Mouse (Mus musculus): Measurements from ENCODE around the gene Lcorl.

Lcorl gene

GRCm38 (mm10) chr5:45857254-45858011 is at the start of gene Lcorl:
Gene Lcorl, minus strand, starts transcription at chr5:45857615.
- peak; percentile 92 to 94 for DNase-seq (ENCODE audit: low spot score in 2 of 2)

GRCm38 (mm10) chr5:45904683-45905082 is 47.3 kb upstream of the Lcorl start:
- no peak for DNase-seq (ENCODE audit: low spot score in 2 of 2)

GRCm38 (mm10) chr5:45903246-45903645 is 45.8 kb upstream of the Lcorl start:
- no peak for DNase-seq (ENCODE audit: low spot score in 2 of 2)

- DNase-seq (ENCODE audit: low spot score in 2 of 2) = no peak
Observed at GRCm38 (mm10) chr5:45895362-45895761, 37.9 kb upstream of the Lcorl start.

- DNase-seq (ENCODE audit: low spot score in 2 of 2) = no peak
Observed at GRCm38 (mm10) chr5:45893696-45894095, 36.3 kb upstream of the Lcorl start.

- DNase-seq (ENCODE audit: low spot score in 2 of 2) = no peak
Observed at GRCm38 (mm10) chr5:45876328-45876727, 18.9 kb upstream of the Lcorl start.

- DNase-seq (ENCODE audit: low spot score in 2 of 2) = no peak
Observed at GRCm38 (mm10) chr5:45875472-45875871, 18.1 kb upstream of the Lcorl start.

- DNase-seq (ENCODE audit: low spot score in 2 of 2) = no peak
Observed at GRCm38 (mm10) chr5:45874284-45875030, 17.0 kb upstream of the Lcorl start.

GRCm38 (mm10) chr5:45858368-45858767 is 953 bp upstream of the Lcorl start:
- no peak for DNase-seq (ENCODE audit: low spot score in 2 of 2)

- DNase-seq (ENCODE audit: low spot score in 2 of 2) = no peak
Observed at GRCm38 (mm10) chr5:45856876-45857253, 550 bp downstream of the Lcorl start.

GRCm38 (mm10) chr5:45856303-45856821 is 1.1 kb downstream of the Lcorl start:
- DNase-seq (ENCODE audit: low spot score in 2 of 2) = peak; percentile 44 to 47

- DNase-seq (ENCODE audit: low spot score in 2 of 2) = peak; percentile 34
Observed at GRCm38 (mm10) chr5:45855526-45856302, 1.7 kb downstream of the Lcorl start.

GRCm38 (mm10) chr5:45844723-45845122 is 12.7 kb downstream of the Lcorl start:
- no peak for DNase-seq (ENCODE audit: low spot score in 2 of 2)

GRCm38 (mm10) chr5:45835131-45835530 is 22.3 kb downstream of the Lcorl start:
- DNase-seq (ENCODE audit: low spot score in 2 of 2) = no peak

GRCm38 (mm10) chr5:45811527-45811926 is 45.9 kb downstream of the Lcorl start:
- no peak for DNase-seq (ENCODE audit: low spot score in 2 of 2)

GRCm38 (mm10) chr5:45791864-45792263 is 65.6 kb downstream of the Lcorl start:
- DNase-seq (ENCODE audit: low spot score in 2 of 2) = no peak

GRCm38 (mm10) chr5:45790221-45790620 is 67.2 kb downstream of the Lcorl start:
- DNase-seq (ENCODE audit: low spot score in 2 of 2) = no peak

- no peak for DNase-seq (ENCODE audit: low spot score in 2 of 2)
Observed at GRCm38 (mm10) chr5:45757502-45758121, 99.8 kb downstream of the Lcorl start.

- no peak for DNase-seq (ENCODE audit: low spot score in 2 of 2)
Observed at GRCm38 (mm10) chr5:45737911-45738310, 119.5 kb downstream of the Lcorl start.

- DNase-seq (ENCODE audit: low spot score in 2 of 2) = no peak
Observed at GRCm38 (mm10) chr5:45733751-45734150, 123.7 kb downstream of the Lcorl start.

GRCm38 (mm10) chr5:45718848-45719488 is 138.4 kb downstream of the Lcorl start:
- DNase-seq (ENCODE audit: low spot score in 2 of 2) = no peak
